Mouse (Mus musculus) CH12F3 (cell line): ENCODE results near the gene Wdr53.
"Not testable (repeated sequence)": the region's sequence is repeated elsewhere in the genome, so short reads cannot be mapped to it uniquely, and the experiment has no call there.

Experiments used
- in situ Hi-C: fragments of 300-500 bp; cut with MboI; formaldehyde crosslinking; loops from 2 replicates; pipeline ENCODE4 v1.14.3; 2020; ENCODE audit warnings: low sequenced_read_pairs

Gene Wdr53

GRCm38 (mm10) chr16:32246952-32247370 lies at the start of gene Wdr53, which contains the start of gene Fbxo45:
TSS of gene Wdr53 (plus strand) at chr16:32247227.
TSS of gene Fbxo45 (minus strand) at chr16:32247158.
- in situ Hi-C loops: no loop called here

- in situ Hi-C loops: no loop called here
Measured at GRCm38 (mm10) chr16:32200256-32201003, 46.6 kb upstream of the Wdr53 start.

DNA sequence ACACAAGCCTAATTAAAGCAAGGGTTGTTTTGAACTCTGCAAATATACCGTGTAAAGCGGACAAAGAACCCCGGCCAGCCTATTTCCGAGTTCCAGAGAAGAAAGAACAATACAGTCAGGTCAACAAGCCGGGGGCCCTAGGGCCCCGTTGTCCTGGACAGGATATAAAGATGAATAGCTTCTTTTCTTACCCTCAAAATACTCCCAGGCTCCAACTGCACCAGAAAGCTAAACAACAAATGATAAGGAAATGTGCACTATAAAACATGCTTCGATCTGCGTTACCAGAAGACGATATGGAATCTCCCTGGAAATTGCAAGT lies 46.1 kb upstream of the Wdr53 start:
- in situ Hi-C loops: no loop called here

- in situ Hi-C loops: no loop called here
Measured at GRCm38 (mm10) chr16:32202681-32203080, 44.3 kb upstream of the Wdr53 start.

GRCm38 (mm10) chr16:32204902-32205301 lies 42.1 kb upstream of the Wdr53 start:
- in situ Hi-C loops: no loop called here

GRCm38 (mm10) chr16:32214156-32214555 lies 32.9 kb upstream of the Wdr53 start:
- in situ Hi-C loops: no loop called here

- in situ Hi-C loops: no loop called here
Measured at GRCm38 (mm10) chr16:32214804-32215576, 32.0 kb upstream of the Wdr53 start.

DNA sequence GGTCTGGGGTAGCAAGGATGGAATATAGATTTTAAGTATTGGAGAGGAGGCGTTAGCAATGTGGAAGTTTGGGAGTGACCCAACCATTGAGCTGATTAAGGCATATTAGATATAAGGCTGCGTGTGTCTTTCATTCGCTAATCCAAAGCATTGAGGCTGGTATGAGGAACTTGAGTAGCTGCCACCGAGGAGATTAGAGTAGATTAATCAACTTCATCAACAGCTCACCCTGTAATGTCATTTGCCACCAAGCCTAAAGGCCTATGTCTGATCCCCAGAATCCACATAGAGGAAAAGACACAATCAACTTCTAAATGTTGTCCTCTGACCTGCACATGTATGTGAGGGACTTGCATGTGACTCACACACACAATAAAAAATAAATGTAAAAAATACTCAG lies 25.2 kb upstream of the Wdr53 start:
- in situ Hi-C loops: no loop called here

- in situ Hi-C loops: no loop called here
Measured at GRCm38 (mm10) chr16:32222399-32222798, 24.6 kb upstream of the Wdr53 start.

DNA sequence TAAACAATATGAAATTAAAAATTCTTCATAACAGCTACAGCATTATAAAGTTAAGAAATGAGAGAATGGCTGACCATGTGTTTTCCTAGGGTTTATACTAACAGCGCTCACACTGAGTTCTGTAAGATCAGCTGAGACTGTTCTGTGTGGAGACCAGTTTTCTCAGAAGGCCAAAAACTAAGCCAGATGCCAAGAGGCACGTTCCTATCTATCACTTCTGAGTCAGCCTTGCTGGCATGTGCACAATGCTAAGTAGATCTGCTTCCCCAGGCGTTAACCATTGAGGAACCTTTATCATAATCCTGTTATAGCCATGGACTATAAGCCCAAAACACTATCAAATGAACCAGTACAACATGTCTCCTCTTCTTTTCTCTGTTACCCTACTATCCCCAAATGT lies 15.0 kb upstream of the Wdr53 start:
- in situ Hi-C loops: not testable (repeated sequence)

GRCm38 (mm10) chr16:32237930-32238680 lies 8.9 kb upstream of the Wdr53 start:
- in situ Hi-C loops: no loop called here

DNA sequence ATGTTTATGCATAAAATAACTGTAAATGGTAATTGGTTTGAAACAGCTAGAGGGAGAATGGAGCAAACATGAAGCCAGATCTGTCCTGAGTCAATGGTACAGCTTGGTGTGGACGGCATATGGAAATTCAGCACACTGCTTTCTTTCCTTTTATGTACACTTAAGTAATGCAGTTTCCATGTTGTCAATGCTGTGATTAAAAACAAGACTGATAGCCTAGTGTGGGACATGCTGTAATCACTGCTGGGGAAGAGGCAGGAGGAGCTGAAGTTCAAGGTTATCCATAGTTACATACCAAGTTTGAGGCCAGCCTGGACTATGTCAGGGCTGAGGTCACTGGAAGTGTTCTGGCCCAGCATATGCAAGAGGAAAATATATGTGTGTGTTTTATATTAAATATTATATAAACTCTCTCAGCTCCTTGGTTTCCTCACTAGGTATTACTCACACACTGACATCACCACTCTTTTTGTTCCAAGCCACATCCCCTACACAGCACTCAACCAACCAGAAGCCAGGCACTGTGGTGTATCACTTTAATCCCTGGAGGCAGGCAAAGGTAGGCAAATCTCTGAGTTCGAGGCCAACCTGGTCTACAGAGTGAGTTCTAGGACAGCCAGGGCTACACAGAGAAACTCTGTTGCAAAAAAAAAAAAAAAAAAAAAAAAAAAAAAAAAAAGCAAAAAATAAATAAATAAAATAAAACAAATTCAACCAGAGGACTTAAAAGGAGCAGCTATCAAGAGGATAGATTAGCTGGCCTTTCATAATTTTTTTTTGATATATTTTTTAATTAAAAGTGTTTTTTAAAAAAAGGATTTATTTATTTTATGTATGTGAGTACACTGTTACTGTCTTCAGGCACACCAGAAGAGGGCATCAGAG lies 7.4 kb upstream of the Wdr53 start:
- in situ Hi-C loops: no loop called here

DNA sequence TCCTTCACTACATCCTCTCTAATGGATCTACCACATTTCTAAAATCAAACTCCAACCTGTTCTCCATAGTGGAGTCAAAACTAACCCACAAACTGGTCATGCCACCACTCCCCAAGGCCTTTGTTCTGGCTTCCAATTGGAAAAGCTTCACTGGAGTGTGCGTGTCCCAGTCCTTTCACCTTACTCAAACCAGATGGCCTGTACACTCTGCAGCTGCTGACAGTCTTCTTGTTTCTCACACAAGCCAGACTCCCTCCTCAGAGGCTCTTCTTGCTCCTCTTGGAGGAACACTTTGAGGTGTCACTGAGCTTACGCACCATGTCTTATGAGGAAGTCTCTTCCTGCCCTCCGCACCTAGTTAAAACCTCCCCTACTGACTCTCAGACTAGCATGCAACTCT lies 3.1 kb upstream of the Wdr53 start:
- in situ Hi-C loops: no loop called here

GRCm38 (mm10) chr16:32246351-32246791 lies 656 bp upstream of the Wdr53 start:
- in situ Hi-C loops: no loop called here

DNA sequence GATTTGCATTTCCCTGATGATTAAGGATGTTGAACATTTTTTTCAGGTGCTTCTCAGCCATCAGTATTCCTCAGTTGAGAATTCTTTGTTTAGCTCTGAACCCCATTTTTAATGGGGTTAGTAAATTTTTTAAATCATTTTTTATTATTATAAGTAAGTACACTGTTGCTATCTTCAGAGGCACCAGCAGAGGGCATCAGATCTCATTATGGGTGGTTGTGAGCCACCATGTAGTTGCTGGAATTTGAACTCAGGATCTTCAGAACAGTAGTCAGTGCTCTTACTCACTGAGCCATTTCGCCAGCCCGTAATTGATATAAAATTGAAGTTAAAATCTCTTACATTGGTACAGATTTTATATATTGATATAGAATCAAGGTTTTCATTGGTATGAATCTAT lies 17.2 kb downstream of the Wdr53 start:
- in situ Hi-C loops: not testable (repeated sequence)

DNA sequence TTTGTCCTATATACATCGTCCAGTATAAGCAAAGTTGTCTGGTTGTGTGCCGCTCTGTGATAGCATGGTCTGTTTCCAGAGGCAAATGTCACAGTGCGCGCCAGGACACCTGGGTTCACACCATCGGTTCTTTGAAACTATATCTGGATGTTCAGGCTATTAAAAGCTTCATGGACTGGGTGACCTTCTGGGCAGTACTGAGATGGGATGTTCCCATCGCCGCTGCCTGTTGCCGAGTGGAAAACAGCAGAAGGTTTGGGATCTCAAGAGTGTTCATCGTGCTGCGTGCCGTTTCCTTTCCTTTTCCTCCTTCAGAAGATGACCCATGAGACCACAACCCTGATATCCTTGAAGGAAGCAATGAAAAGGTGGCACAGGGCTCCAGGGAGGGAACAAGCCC lies 24.3 kb downstream of the Wdr53 start, which contains the start of gene Smco1:
Gene Smco1, plus strand, starts transcription at position 178 of the 400 bp plus-strand sequence.
- in situ Hi-C loops: no loop called here

- in situ Hi-C loops: no loop called here
Measured at GRCm38 (mm10) chr16:32273338-32273737, 26.3 kb downstream of the Wdr53 start.

DNA sequence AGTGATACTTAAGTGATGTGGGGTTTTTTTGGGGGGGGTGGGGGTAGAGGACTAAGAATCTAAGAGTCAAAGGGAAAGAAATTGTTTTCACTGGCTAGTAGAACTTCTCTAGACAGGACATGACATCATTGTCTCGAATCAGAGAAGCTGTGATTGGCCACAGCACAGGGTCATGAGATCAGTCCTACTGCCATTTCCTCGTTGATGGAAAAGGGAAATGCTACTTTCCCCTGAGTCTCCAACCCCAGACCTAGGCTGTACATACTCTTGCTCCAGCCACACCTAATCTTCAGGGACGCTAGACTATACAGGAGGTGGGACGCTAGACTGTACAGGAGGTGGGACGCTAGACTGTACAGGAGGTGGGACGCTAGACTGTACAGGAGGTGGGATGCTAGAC lies 28.0 kb downstream of the Wdr53 start:
- in situ Hi-C loops: no loop called here

DNA sequence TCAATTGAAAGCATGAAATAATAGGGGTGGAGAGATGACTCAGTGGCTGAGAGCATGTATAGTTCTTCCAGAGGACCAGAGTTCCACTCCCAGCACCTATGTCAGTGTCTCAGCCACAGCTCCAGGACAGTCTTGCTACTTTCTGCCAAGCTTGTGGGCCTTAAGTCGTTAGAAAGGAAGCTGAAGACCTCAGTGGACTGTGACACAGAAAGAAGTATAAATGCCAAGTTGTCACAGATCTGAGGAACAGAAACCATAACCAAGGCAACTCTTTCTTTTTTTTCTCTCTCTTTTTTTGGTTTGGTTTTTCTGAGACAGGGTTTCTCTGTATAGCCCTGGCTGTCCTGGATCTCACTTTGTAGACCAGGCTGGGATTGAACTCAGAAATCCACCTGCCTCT lies 28.8 kb downstream of the Wdr53 start:
- in situ Hi-C loops: no loop called here
